Mouse (Mus musculus): ENCODE measurements around the gene Foxn3. TPM values are rescaled to one million over a fixed set of nuclear protein-coding genes. Genes with fewer than 3 reads are reported as not detected.
A peak's percentile ranks its signal among the peaks of the same experiment; 100 is the strongest.

The Foxn3 gene
- polyA plus RNA-seq, 1 experiment from 2014 or later, result 69.1 TPM

GRCm38 (mm10) chr12:99209801-99210200, 353.6 kb downstream of the Foxn3 start:
- WGBS, result 68% methylated on average over 8 of the region's 8 CpGs
- Histone ChIP-seq H3K36me3 (ENCODE audit: insufficient read depth) (no peaks in the 10 kb centered on the region), H3K27me3 (ENCODE audit: insufficient read depth, low read length) (no peaks in the 10 kb centered on the region), H3K4me2 (no peak overlapping the region), H3K9me3 (ENCODE audit: low read depth, low read length) (no peaks in the 10 kb centered on the region), H3K9ac (no peak overlapping the region), H3K27ac (ENCODE audit: low read depth) (no peak overlapping the region), H3K4me1 (ENCODE audit: insufficient read depth) (no peaks in the 10 kb centered on the region), H3K4me3 (ENCODE audit: low read depth, low read length) (no peak overlapping the region)
- ATAC-seq (ENCODE audit: insufficient read depth) (no peak), DNase-seq (no peak)
- TF ChIP-seq CTCF (IDR thresholded peaks at IDR 0.05; ENCODE audit: low read depth), result no peak

GRCm38 (mm10) chr12:99208251-99208650, 355.1 kb downstream of the Foxn3 start:
- Histone ChIP-seq H3K27me3 (ENCODE audit: insufficient read depth, low read length) (no peaks in the 10 kb centered on the region), H3K4me2 (no peak overlapping the region), H3K27ac (ENCODE audit: low read depth) (no peak overlapping the region), H3K36me3 (ENCODE audit: insufficient read depth) (no peaks in the 10 kb centered on the region), H3K4me3 (ENCODE audit: low read depth, low read length) (no peak overlapping the region), H3K9me3 (ENCODE audit: low read depth, low read length) (no peaks in the 10 kb centered on the region), H3K4me1 (ENCODE audit: insufficient read depth) (no peaks in the 10 kb centered on the region), H3K9ac (no peak overlapping the region)
- ATAC-seq (ENCODE audit: insufficient read depth) (no peak), DNase-seq (peak; percentile 7)
- TF ChIP-seq CTCF (IDR thresholded peaks at IDR 0.05; ENCODE audit: low read depth), result no peak
- WGBS, result 72% methylated on average over 9 of the region's 9 CpGs

DNA sequence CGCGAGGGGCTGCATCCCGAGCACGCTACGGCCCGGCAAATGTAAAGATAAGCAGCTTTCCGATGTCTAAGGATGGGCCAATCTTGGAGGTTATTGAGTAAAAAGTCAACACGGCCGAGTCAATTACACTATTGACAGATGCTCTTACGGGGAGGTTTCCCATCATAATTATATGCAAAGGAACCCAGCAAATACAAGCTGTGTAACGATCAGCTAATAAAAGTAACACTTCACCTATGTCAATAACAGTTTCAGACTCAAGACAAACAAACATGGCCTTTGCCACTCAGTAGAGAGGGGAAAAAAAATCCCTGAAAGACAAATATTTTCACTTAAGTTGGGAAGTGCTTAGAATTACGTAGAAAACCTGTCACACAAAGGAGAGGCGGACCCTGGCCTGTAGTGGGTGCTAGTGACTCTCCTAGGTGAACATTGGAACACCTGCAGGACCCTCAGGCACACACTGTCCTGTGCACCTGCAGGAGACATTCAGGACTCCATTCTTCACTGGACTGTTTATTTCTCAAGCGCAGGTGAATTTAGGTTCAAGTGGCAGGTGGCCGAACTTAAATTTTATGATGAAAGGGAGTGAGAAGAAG, 356.3 kb downstream of the Foxn3 start:
- ATAC-seq (ENCODE audit: insufficient read depth) (peak; percentile 80), DNase-seq (peak; percentile 51)
- Histone ChIP-seq H3K27me3 (ENCODE audit: insufficient read depth, low read length) (no peaks in the 10 kb centered on the region), H3K4me2 (no peak overlapping the region), H3K27ac (ENCODE audit: low read depth) (no peak overlapping the region), H3K4me3 (ENCODE audit: low read depth, low read length) (no peak overlapping the region), H3K4me1 (ENCODE audit: insufficient read depth) (no peaks in the 10 kb centered on the region), H3K9ac (no peak overlapping the region), H3K9me3 (ENCODE audit: low read depth, low read length) (no peaks in the 10 kb centered on the region), H3K36me3 (ENCODE audit: insufficient read depth) (no peaks in the 10 kb centered on the region)
- peak; percentile 44; the same call in 1 of the 2 replicates for TF ChIP-seq CTCF (IDR thresholded peaks at IDR 0.05; ENCODE audit: low read depth)
- WGBS, result 48% methylated on average over 15 of the region's 15 CpGs

DNA sequence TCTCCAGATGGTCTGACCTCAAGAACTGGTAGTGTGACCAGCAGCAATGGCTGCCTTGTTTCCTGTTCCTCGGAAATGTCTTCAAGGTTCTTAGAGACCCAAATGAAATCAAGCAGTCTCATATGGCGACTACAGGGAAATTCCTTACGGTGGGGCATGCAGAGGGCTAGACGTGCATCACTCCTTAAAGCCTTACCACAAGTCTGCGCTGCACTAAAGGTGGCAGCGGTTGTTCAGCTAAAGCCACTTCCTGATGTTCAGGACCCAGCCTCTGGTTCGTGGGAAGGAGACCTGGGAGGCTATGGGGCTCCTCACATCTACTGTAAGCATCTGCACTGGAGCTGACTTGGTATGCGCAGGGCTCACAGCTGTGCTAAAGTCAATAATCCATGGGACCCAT, 357.6 kb downstream of the Foxn3 start:
- H3K9me3 ChIP-seq (ENCODE audit: low read depth, low read length), result no peaks in the 10 kb centered on the region
- TF ChIP-seq CTCF (IDR thresholded peaks at IDR 0.05; ENCODE audit: low read depth), result no peak
- H3K9ac ChIP-seq, result no peak overlapping the region
- DNase-seq (no peak), ATAC-seq (ENCODE audit: insufficient read depth) (no peak)
- H3K4me2 ChIP-seq, result no peak overlapping the region
- H3K27ac ChIP-seq (ENCODE audit: low read depth), result no peak overlapping the region
- WGBS, result 88% methylated on average over 8 of the region's 8 CpGs
- H3K4me1 ChIP-seq (ENCODE audit: insufficient read depth), result no peaks in the 10 kb centered on the region
- H3K4me3 ChIP-seq (ENCODE audit: low read depth, low read length), result no peak overlapping the region
- H3K36me3 ChIP-seq (ENCODE audit: insufficient read depth), result no peaks in the 10 kb centered on the region
- H3K27me3 ChIP-seq (ENCODE audit: insufficient read depth, low read length), result no peaks in the 10 kb centered on the region

DNA sequence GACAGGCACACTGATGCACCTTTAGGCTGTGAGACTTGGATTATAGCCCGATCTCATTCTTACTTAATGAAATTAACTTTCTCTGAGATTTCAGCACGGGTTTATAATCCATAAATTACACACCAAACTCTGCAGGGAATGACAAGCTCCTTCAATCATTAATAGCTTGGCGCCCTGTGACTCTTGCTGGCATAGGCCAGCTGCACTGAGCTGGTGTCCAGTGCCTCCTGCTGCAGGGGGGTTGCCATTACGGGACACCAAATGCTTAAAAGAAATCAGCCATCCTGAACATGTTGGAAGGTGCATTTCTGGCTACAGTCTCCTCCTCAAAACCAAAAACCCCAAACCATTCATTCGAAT, 364.3 kb downstream of the Foxn3 start:
- DNase-seq (no peak), ATAC-seq (ENCODE audit: insufficient read depth) (no peak)
- H3K36me3 ChIP-seq (ENCODE audit: insufficient read depth), result peaks cover 6% of the 10 kb centered on the region; the same call in 1 of the 2 replicates
- H3K9me3 ChIP-seq (ENCODE audit: low read depth, low read length), result no peaks in the 10 kb centered on the region
- no peak overlapping the region for H3K4me3 ChIP-seq (ENCODE audit: low read depth, low read length)
- H3K9ac ChIP-seq, result no peak overlapping the region
- no peak for TF ChIP-seq CTCF (IDR thresholded peaks at IDR 0.05; ENCODE audit: low read depth)
- WGBS, result 84% methylated on average over 5 of the region's 5 CpGs
- H3K4me1 ChIP-seq (ENCODE audit: insufficient read depth), result no peaks in the 10 kb centered on the region
- no peak overlapping the region for H3K27ac ChIP-seq (ENCODE audit: low read depth)
- no peak overlapping the region for H3K4me2 ChIP-seq
- no peaks in the 10 kb centered on the region for H3K27me3 ChIP-seq (ENCODE audit: insufficient read depth, low read length)

DNA sequence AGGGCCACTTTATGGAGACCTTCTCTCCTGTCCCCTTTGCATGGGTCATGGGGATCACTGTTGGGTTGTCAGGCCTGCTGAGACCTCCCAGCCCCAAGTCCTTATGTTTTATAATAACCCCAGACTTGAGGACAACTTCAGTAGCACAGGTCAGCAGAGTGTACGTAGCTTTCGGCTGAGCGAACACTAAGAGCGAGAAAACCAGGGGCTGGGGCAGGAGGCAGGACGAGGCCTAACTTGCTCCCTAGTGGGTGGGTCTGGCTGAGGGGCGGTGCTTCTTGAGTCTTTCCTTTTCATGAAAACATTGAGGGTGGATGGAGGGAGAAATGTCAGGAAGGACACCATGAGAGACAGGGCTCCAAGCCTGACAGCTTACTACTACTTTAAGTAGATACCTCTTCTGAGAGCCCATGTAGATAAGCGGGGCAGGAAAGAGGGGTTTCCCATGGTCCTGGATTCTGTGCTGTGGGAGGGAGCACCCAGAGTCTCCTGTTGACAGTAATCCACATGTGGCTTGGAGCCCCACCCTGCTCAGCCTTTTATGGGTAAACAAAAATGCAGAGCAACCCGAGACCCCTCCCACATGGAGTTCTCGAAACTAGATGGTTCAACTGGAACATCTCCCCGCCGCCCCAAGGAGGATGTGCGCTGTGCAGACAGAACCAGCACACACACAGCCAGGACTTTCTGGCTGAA, 364.8 kb downstream of the Foxn3 start:
- no peak for TF ChIP-seq CTCF (IDR thresholded peaks at IDR 0.05; ENCODE audit: low read depth)
- no peak overlapping the region for H3K4me3 ChIP-seq (ENCODE audit: low read depth, low read length)
- no peaks in the 10 kb centered on the region for H3K9me3 ChIP-seq (ENCODE audit: low read depth, low read length)
- peaks cover 6% of the 10 kb centered on the region; the same call in 1 of the 2 replicates for H3K36me3 ChIP-seq (ENCODE audit: insufficient read depth)
- H3K4me1 ChIP-seq (ENCODE audit: insufficient read depth), result no peaks in the 10 kb centered on the region
- no peak overlapping the region for H3K4me2 ChIP-seq
- no peaks in the 10 kb centered on the region for H3K27me3 ChIP-seq (ENCODE audit: insufficient read depth, low read length)
- DNase-seq (no peak), ATAC-seq (ENCODE audit: insufficient read depth) (0 out of 2 replicates have a peak, but pooled peaks have one; percentile 29)
- no peak overlapping the region for H3K27ac ChIP-seq (ENCODE audit: low read depth)
- no peak overlapping the region for H3K9ac ChIP-seq
- 76% methylated on average over 12 of the region's 12 CpGs for WGBS

DNA sequence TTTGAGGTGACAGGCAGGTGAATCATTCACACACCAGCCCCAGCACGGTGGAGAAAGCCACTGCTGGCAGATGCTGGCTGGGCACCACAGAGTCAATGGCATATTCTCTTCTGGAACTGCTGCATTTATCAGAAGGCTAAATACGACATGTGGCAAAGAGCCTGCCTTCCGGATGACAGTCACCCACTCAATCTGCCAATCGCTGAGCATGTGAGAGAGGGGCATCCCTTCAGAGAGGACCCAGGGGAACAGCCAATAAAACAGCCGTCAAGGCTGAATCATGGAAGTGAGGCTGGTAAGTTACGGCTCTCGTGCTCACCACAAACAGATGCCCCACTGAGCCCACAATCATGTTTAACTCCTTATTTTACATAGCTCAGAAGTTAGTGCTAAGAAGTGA, 366.4 kb downstream of the Foxn3 start:
- WGBS, result 85% methylated on average over 7 of the region's 7 CpGs
- Histone ChIP-seq H3K9me3 (ENCODE audit: low read depth, low read length) (no peaks in the 10 kb centered on the region), H3K4me2 (no peak overlapping the region), H3K36me3 (ENCODE audit: insufficient read depth) (peaks cover 6% of the 10 kb centered on the region; the same call in 1 of the 2 replicates), H3K27me3 (ENCODE audit: insufficient read depth, low read length) (no peaks in the 10 kb centered on the region), H3K27ac (ENCODE audit: low read depth) (no peak overlapping the region), H3K4me1 (ENCODE audit: insufficient read depth) (no peaks in the 10 kb centered on the region), H3K9ac (no peak overlapping the region), H3K4me3 (ENCODE audit: low read depth, low read length) (no peak overlapping the region)
- no peak for TF ChIP-seq CTCF (IDR thresholded peaks at IDR 0.05; ENCODE audit: low read depth)
- DNase-seq (no peak), ATAC-seq (ENCODE audit: insufficient read depth) (no peak)
